Mouse (Mus musculus) brain, adult 10 weeks (tissue): ENCODE data around the gene Rab25. TPM values are rescaled to one million over a fixed set of nuclear protein-coding genes. Genes with fewer than 3 reads are reported as not detected.

Experiments used
- polyA plus RNA-seq: library from polyadenylated mRNA; stranded (reverse); fragments of 350-450 nt; fragmentation: Illumina TruSeq; extraction: RNeasy Lipid Tissue Mini Kit (QIAGEN cat#74804); gene quantifications from one replicate; pipeline ENCODE4 v1.2.3, GENCODE M21; 2015; ENCODE audit warnings: low read depth, low replicate concordance

Gene Rab25
- not detected for polyA plus RNA-seq

DNA sequence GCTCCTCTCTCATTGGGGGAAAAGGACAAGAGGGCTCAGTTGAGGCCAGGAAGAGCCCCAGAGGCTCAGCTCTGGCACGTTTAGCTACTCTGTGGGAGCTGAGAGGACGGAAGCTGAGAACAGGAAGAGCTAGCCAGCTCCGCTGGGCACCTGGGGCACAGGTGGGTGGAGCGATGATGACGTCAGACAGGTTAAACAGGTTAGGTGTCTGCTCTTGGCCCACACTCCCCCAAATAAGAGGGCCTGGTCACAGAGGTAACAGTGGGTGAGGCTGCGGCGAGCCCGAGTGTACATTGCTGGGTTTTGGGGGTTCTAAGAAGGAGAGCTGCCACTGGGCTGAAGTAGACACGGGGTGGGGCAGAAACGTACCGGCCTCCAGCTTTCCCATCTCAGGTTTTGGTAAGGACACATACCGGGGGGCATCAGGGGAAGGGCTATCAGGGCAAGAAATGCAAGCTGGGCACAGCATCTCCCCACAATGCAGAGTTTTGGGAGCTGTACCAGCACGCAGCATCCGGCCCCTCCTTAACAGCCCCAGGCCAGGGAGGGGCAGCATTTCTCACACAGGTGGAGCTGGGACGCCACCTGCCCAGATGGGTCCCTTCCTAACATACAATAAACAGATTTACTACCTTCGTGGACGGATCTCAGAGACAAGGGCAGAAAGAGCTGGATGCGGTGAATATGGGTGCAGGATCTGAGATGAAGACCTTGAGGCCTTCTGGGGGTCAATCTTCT lies at the start of gene Rab25:
TSS of gene Rab25 (minus strand) at position 121 of the 738 bp plus-strand sequence.

DNA sequence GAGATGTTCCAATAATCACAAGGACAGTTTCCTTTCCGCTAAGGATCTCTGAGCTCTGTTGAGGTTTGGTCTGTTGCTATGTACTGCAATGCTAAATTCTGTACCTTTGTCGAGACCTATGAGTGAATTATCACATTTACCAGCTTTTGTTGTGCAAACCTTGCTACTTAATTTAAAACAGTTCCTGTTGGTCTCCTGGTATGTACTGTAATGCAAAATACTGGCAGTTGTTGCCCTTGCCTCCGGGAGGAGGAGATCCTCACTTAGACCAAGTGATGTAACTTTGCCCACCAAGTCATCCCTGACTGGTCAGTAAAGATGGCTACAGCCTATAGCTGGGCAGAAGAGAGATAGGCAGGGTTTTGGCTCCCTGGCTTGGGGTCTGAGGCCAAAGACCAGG lies 27.4 kb upstream of the Rab25 start, which contains the start of gene Ssr2:
TSS of gene Ssr2 (plus strand) at position 337 of the 400 bp plus-strand sequence.

DNA sequence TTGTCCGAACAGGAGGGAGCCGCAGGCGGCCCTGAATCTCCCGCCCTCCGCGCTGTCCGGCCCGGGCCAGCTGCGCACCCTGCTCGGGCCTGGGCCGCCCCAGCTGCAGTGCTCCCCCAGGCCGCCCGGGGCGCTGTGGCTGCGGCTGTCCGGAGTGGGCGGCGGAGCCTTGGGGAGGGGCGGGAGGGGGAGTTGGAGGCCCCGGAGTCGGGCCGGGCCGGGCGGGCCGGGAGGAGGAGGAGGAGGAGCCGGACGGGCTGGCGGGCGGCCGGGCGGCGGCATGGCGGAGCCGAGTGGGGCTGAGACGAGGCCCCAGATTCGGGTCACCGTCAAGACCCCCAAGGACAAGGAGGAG lies 5.4 kb upstream of the Rab25 start, which contains the start of gene Ubqln4:
TSS of gene Ubqln4 (plus strand) at position 234 of the 355 bp plus-strand sequence.

DNA sequence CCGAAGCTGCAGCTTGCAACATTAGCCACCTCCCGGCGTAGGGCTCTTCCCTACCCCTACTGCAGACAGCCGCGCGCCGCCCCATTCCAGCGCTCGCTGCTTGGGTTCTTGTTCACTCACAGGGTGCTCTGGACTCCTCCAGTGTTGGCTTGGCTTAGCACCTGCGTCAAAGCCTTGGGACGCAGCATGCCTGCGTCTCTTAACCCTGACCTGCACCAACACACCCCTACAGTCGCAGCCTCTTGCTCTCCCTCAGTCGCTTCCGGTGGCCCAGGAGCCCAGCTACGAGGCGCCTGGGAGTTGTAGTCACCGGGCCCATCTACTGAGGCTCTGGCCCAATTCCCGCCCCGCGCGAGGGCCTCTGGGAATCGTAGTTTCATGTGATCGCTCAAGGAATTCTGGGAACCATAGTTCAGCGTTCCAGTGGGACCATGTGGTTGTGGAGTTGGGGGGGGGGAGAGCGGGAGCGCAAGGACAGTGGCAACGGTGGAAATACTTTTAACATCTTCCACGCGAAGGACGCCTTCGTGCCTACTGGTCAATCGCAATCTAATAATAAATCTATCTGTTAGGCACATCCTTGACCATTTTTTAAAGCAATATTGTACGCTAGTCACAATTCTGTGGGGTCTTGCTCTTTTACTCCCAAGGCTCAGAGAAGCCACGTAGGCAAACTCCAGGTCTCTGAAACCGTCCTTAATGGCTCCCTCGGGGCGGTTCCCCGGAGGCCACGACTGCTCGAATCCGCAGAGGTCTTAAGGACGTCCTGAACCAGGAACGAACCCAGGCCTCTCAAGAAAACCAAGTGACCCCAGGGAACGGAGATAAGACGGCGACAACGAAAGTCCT lies 4.8 kb upstream of the Rab25 start, which contains the start of gene Lamtor2:
TSS of gene Lamtor2 (minus strand) at position 399 of the 849 bp plus-strand sequence.

DNA sequence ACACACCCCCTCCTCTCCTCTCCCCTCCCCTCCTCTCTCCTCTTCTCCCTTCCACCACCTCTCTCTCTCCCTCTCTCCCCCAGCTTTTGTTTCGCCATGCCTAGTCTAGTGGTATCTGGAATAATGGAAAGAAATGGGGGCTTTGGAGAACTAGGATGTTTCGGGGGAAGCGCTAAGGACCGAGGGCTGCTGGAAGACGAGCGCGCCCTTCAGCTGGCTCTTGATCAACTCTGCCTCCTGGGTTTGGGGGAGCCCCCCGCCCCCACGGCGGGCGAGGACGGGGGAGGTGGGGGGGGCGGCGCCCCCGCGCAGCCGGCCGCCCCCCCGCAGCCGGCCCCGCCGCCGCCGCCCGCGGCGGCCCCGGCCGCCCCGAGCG lies 15.8 kb downstream of the Rab25 start, which contains the start of gene Mex3a:
TSS of gene Mex3a (plus strand) at position 97 of the 376 bp plus-strand sequence.

DNA sequence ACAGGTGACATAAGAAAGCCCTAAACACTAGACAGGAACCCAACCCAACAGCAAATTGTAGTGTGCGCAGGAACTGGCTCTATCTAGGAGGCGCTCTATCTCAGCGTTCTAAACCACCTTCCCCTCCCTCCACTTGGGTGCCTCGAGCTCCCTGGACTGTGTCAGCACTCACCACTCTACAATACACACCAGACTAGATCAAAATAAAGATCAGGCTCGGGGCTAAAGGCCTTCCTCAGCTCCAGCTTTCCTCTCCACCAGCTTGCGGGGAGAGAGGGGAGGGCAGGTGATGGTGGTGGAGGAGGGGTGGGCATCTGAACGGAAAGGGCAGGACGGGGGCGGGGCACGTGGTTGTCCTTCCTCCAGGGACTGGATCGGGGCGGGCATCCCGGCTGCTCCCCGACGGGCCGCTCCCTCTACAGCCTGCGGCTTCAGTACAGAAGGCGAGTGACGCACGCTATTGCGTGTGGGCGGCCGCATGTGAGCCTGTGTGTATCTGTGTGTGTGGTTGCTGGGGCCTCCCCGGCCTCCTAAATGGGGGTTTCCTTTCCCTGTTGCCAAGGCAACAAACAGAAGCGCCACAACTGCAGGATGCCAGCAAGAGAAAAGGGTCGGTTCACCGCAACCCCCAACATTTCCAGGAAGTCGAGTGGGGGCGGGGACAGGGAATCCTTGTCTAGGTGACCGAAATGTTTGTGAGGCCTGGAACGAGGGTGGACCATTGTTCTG lies 38.2 kb downstream of the Rab25 start, which contains the start of gene Lmna:
TSS of gene Lmna (minus strand) at position 265 of the 729 bp plus-strand sequence.

Other genes with a start within 250 kb of the Rab25 start
- gene Glmp, start 223.3 kb downstream of the Rab25 start, polyA plus RNA-seq: 103 TPM
- gene Tmem79, start 212.2 kb downstream of the Rab25 start, polyA plus RNA-seq: 0.67 TPM
- gene Smg5, start 212.0 kb downstream of the Rab25 start, polyA plus RNA-seq: 60.0 TPM
- 14.8 TPM for gene Paqr6, start 183.7 kb downstream of the Rab25 start, polyA plus RNA-seq
- gene Bglap3, start 175.6 kb downstream of the Rab25 start, polyA plus RNA-seq: 0.67 TPM
- gene Bglap2, start 169.6 kb downstream of the Rab25 start, polyA plus RNA-seq: not detected
- gene Bglap, start 163.8 kb downstream of the Rab25 start, polyA plus RNA-seq: not detected
- 10.5 TPM for gene Pmf1, start 138.0 kb downstream of the Rab25 start, polyA plus RNA-seq
- gene Slc25a44, start 123.2 kb downstream of the Rab25 start, polyA plus RNA-seq: 56.1 TPM
- gene Sema4a, start 87.1 kb downstream of the Rab25 start, polyA plus RNA-seq: 41.2 TPM
- gene Lmna, start 38.3 kb downstream of the Rab25 start, polyA plus RNA-seq: 42.8 TPM
- gene Mex3a, start 15.9 kb downstream of the Rab25 start, polyA plus RNA-seq: 1.5 TPM
- gene Lamtor2, start 4.8 kb upstream of the Rab25 start, polyA plus RNA-seq: 129 TPM
- gene Ubqln4, start 5.5 kb upstream of the Rab25 start, polyA plus RNA-seq: 104 TPM
- 126 TPM for gene Ssr2, start 27.6 kb upstream of the Rab25 start, polyA plus RNA-seq
- gene Arhgef2, start 57.7 kb upstream of the Rab25 start, polyA plus RNA-seq: 156 TPM
- not detected for gene Rxfp4, start 104.8 kb upstream of the Rab25 start, polyA plus RNA-seq
- 46.0 TPM for gene Khdc4, start 137.5 kb upstream of the Rab25 start, polyA plus RNA-seq
- 64.1 TPM for gene Rit1, start 168.5 kb upstream of the Rab25 start, polyA plus RNA-seq
- 414 TPM for gene Syt11, start 226.9 kb upstream of the Rab25 start, polyA plus RNA-seq